Mouse (Mus musculus) midbrain, embryonic 14.5 days (tissue): ENCODE measurements around the gene Cd101. TPM values are rescaled to one million over a fixed set of nuclear protein-coding genes. Genes with fewer than 3 reads are reported as not detected.

Experiments
- ATAC-seq: fragments of 200-750 bp; cut with Nextera tagmentation; 2 replicates; pipeline ENCODE4 v1.8.0; 2017; ENCODE audit warnings: moderate number of reproducible peaks, moderate library complexity; ENCODE audit not compliant: low FRiP score, low TSS enrichment
- DNase-seq: peaks from one replicate; pipeline ENCODE4 v3.0.0-alpha.2; 2015
- H3K27ac ChIP-seq: fragments of 300-500 bp; sonication (generic); replicated peaks from 2 replicates; pipeline ENCODE4 v1.5.1; 2014; ENCODE audit warnings: mild to moderate bottlenecking, low read depth, low read length, moderate library complexity
- H3K27me3 ChIP-seq: fragments of 300-500 bp; sonication (generic); 2 replicates; pipeline ENCODE4 v1.6.1; 2014; ENCODE audit warnings: low read length, control low read depth, mixed read lengths; ENCODE audit not compliant: control insufficient read depth, insufficient read depth
- H3K36me3 ChIP-seq: fragments of 300-500 bp; sonication (generic); 2 replicates; pipeline ENCODE4 v1.6.1; 2014; ENCODE audit warnings: low read length, control low read depth; ENCODE audit not compliant: control insufficient read depth, insufficient read depth
- H3K4me1 ChIP-seq: fragments of 300-500 bp; sonication (generic); 2 replicates; pipeline ENCODE4 v1.6.1; 2014; ENCODE audit warnings: mild to moderate bottlenecking, antibody characterized with exemption, low read length, control low read depth; ENCODE audit not compliant: control insufficient read depth, insufficient read depth
- H3K4me2 ChIP-seq: fragments of 300-500 bp; sonication (generic); 2 replicates; pipeline ENCODE4 v1.6.1; 2014; ENCODE audit warnings: mild to moderate bottlenecking, low read length, moderate library complexity
- H3K4me3 ChIP-seq: fragments of 300-500 bp; sonication (generic); replicated peaks from 2 replicates; pipeline ENCODE4 v1.5.1; 2014; ENCODE audit warnings: low read depth, low read length
- H3K9ac ChIP-seq: fragments of 300-500 bp; sonication (generic); replicated peaks from 2 replicates; pipeline ENCODE4 v1.6.1; 2014; ENCODE audit warnings: mild to moderate bottlenecking, low read length, moderate library complexity
- H3K9me3 ChIP-seq: fragments of 300-500 bp; sonication (generic); 2 replicates; pipeline ENCODE4 v1.6.1; 2016; ENCODE audit warnings: low read length, control low read depth, mixed read lengths; ENCODE audit not compliant: control insufficient read depth
- WGBS: fragments of 180-500 bp; shearing (Covaris S2); extraction: QIAGEN DNeasy Blood & Tissue Kit; methylation state at CpG from one replicate; pipeline ENCODE4 v1.1.7; 2014; 5-methylcytosine and 5-hydroxymethylcytosine counted together
- polyA plus RNA-seq: library from polyadenylated mRNA; unstranded; fragments of >200 nt; fragmentation: Nextera tagmentation; extraction: Ambion mirVana; gene quantifications from 2 replicates; pipeline ENCODE4 v1.2.1, GENCODE M21; 2014

Gene Cd101
- not detected in 2 replicates for polyA plus RNA-seq

DNA sequence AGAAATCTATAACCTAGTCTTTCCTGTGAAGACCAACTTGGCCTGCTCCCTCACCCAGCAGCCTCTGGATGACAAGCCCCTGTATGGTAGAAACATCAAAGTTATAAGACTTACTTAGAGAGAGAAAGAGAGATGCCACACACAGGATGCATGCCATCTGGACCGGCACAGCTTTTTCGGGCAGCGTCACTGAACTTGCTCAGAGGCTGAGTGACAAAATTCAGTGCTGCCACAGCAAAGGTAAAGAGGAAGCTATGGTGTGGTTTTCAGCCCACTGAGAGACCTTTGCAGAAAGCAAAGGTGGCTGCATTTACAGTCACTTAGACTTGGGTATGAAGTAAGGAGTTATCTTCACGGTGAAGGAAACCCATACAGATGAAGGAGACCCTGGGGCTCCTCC is at the start of gene Cd101:
Gene Cd101 (minus strand): TSS at position 218 of the 400 bp plus-strand sequence.
- no peak within 1 kb of the TSS for H3K4me2 ChIP-seq
- ATAC-seq (no peak), DNase-seq (no peak)
- no peak within 1 kb of the TSS for H3K27ac ChIP-seq
- H3K36me3 ChIP-seq = no peaks in the 10 kb centered on the region
- H3K9ac ChIP-seq = no peak within 1 kb of the TSS
- no peaks in the 10 kb centered on the region for H3K4me1 ChIP-seq
- no peaks in the 10 kb centered on the region for H3K27me3 ChIP-seq
- H3K4me3 ChIP-seq = no peak within 1 kb of the TSS
- 96% methylated on average over 4 of the region's 4 CpGs for WGBS
- no peaks in the 10 kb centered on the region for H3K9me3 ChIP-seq

DNA sequence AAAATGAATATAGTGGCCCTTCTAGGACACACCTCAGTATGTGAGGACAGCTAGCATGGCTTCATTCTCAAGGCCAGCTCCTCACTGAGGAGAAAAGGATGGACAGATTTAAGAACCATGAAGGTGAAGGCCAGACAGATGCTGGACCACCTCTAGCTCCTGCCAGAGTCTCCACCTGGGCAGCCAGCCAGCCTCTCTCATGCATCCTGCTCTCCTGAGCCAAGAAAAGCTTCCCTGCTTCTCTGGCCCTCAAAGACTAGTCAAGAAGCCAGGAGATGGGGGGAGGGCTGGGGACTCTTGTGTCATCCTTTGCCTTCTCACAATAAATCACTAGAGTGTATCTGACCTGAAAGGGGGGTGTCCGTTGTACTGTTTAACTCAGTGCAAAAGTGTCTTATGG is 49.0 kb upstream of the Cd101 start:
- Histone ChIP-seq H3K27ac (no peak overlapping the region), H3K27me3 (no peaks in the 10 kb centered on the region), H3K36me3 (peaks cover 13% of the 10 kb centered on the region; the same call in 1 of the 2 replicates), H3K4me2 (no peak overlapping the region), H3K4me3 (no peak overlapping the region), H3K4me1 (no peaks in the 10 kb centered on the region), H3K9me3 (no peaks in the 10 kb centered on the region), H3K9ac (no peak overlapping the region)
- no peak for DNase-seq
- WGBS = 93% methylated on average over 1 of the region's 1 CpGs
- no peak for ATAC-seq

DNA sequence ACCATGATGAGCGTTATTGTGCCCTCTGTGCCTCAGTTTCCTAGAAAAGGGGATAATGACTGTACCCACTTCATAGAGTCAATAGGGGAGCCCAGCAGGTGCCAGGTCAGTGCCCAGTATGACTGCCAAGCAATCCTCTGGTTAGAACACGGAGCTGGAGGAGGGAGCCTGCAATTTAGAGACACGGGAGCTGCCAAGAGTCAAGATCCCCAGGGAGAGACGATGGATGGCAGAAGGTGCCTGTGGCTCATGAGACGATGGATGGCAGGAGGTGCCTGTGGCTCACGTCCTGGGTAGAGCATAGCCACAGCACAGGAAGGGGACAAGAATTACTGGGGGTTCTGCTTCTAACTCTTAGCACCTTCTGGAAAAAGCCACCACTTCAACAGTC is 48.3 kb upstream of the Cd101 start:
- ATAC-seq = no peak
- H3K4me3 ChIP-seq = no peak overlapping the region
- WGBS = 88% methylated on average over 6 of the region's 6 CpGs

DNA sequence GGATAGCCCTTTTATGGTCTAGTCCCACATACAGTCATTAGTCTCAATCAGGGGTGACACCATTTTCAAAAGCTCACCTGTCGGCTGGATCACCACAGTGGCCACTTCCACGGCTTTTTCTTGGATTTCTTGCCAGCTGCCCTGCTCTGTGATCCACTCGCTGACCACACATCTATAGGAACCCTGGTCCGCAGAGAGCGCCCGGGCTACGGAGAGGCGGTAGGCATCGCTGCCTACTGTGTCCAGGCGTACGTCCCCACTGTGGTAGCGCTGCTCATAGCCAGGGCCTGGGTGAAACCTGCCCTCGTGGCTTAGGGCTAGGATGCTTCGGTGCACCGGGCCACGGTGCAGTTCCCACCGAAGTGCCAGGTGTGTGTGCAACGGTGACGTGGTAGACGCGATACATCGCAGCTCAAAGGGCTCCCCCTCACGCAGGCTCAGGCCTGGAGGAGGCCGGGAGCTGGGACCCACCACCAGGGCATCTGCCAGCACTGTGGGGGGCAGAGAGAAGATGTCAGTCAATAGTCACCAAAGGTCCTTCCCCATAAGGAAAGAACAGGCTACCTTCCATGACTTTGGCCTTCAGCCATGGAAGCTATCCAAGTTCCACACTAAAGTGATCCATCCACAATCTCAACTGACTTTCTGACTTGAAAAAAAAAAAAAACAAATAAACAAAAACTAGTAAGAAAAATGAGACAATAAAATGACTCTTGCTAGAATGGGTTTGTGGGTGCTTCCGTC is 47.8 kb upstream of the Cd101 start:
- DNase-seq (no peak), ATAC-seq (no peak)
- peaks cover 13% of the 10 kb centered on the region for H3K36me3 ChIP-seq
- WGBS = 94% methylated on average over 25 of the region's 25 CpGs
- no peak overlapping the region for H3K9ac ChIP-seq
- no peaks in the 10 kb centered on the region for H3K27me3 ChIP-seq
- no peak overlapping the region for H3K4me3 ChIP-seq
- no peak overlapping the region for H3K4me2 ChIP-seq
- peaks cover 8% of the 10 kb centered on the region for H3K4me1 ChIP-seq
- no peaks in the 10 kb centered on the region for H3K9me3 ChIP-seq
- H3K27ac ChIP-seq = no peak overlapping the region

More for the DNA sequence above, 48.3 kb upstream of the Cd101 start:
- Histone ChIP-seq H3K9ac (no peak overlapping the region), H3K9me3 (no peaks in the 10 kb centered on the region), H3K4me2 (no peak overlapping the region), H3K36me3 (peaks cover 13% of the 10 kb centered on the region), H3K27me3 (no peaks in the 10 kb centered on the region), H3K4me1 (peaks cover 3% of the 10 kb centered on the region; the same call in 1 of the 2 replicates), H3K27ac (no peak overlapping the region)
- no peak for DNase-seq

DNA sequence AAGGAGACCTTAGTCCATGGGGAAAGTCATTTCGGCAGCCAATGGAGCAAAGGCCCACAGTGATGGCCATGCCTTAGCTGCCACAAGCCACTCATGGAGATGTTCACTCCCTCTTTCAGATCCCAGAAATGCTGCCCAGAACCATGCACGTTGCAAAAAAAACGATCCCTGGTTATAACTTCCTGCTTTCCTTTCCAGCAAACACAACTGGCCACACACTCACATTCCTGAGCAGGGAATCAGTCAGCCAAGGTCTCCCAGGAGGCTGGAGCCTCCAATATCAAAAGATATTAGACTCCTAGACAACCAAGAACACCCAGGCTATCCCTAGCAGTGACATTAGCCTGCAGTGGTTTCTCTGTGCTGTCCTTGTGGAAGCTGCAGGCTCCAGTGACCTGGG is 46.5 kb upstream of the Cd101 start:
- no peak overlapping the region for H3K4me2 ChIP-seq
- peaks cover 13% of the 10 kb centered on the region for H3K36me3 ChIP-seq
- no peak overlapping the region for H3K4me3 ChIP-seq
- peaks cover 21% of the 10 kb centered on the region for H3K4me1 ChIP-seq
- no peak for ATAC-seq
- no peak overlapping the region for H3K9ac ChIP-seq
- 84% methylated on average over 3 of the region's 3 CpGs for WGBS
- H3K9me3 ChIP-seq = no peaks in the 10 kb centered on the region
- no peak for DNase-seq
- H3K27me3 ChIP-seq = no peaks in the 10 kb centered on the region
- no peak overlapping the region for H3K27ac ChIP-seq

DNA sequence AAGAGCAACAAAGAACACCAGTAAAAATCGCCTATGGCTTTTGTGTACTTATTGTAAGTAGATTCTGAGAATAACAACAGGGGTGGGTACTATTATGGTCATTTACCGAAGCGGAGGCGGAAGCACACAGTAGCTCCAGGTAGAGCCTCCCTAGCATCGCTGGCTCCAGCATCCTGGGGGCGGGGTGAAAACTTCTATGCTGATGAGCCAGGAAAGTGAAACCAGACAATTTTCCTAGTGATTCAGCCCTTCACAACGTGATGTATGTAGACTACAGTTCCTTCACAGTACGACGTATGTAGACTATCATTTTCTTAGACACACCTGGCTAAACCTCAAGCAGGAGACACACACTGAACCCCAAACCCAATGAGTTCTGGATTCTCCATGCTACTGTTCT is 44.0 kb upstream of the Cd101 start:
- whole genome bisulfite sequencing = 87% methylated on average over 9 of the region's 9 CpGs
- ATAC-seq = no peak
- H3K9ac ChIP-seq = no peak overlapping the region

DNA sequence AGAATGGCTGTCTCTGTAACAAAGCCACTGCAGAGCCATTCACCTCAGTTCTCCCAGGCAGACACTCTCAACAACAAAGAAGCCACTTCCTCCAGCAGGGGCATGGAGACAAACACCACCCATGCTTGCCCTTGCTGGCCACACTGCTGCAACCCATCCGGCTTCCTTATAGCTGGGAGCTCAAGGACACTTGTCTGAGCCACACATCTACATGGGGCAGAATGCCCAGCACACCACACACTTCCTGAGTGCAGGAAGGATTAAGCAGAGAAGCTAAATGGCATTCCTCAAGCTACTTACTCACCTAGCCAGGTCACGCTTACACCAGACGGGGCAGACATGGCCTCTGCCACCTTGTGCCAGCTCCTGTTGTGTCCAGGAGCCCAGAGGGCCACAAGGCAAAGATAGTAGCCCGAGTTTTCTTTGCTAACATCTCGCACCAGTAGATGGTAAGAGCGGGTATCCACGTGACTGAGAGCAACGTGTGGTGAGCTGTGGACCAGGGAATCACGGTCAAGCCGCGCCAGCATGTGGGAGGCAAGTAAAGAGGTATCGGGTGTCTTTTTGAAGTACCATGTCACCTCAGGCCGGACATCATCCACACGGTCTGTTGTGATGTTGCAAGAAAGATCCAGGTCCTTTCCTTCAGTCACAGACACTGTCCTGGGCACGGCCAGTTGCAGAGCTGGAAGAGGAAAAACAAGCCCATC is 43.3 kb upstream of the Cd101 start:
- H3K9ac ChIP-seq = no peak overlapping the region
- H3K36me3 ChIP-seq = peaks cover 11% of the 10 kb centered on the region
- no peak for DNase-seq
- no peaks in the 10 kb centered on the region for H3K27me3 ChIP-seq
- H3K4me2 ChIP-seq = no peak overlapping the region
- H3K4me3 ChIP-seq = no peak overlapping the region
- peaks cover 51% of the 10 kb centered on the region for H3K4me1 ChIP-seq
- no peak for ATAC-seq
- H3K9me3 ChIP-seq = no peaks in the 10 kb centered on the region
- WGBS = 90% methylated on average over 15 of the region's 15 CpGs
- peak overlapping the region; percentile 85; the same call in 1 of the 2 replicates for H3K27ac ChIP-seq

More for the DNA sequence above, 44.0 kb upstream of the Cd101 start:
- H3K4me2 ChIP-seq = no peak overlapping the region
- peaks cover 43% of the 10 kb centered on the region for H3K4me1 ChIP-seq
- H3K4me3 ChIP-seq = no peak overlapping the region
- no peaks in the 10 kb centered on the region for H3K27me3 ChIP-seq
- no peak for DNase-seq
- peaks cover 13% of the 10 kb centered on the region for H3K36me3 ChIP-seq
- H3K9me3 ChIP-seq = no peaks in the 10 kb centered on the region
- no peak overlapping the region for H3K27ac ChIP-seq

DNA sequence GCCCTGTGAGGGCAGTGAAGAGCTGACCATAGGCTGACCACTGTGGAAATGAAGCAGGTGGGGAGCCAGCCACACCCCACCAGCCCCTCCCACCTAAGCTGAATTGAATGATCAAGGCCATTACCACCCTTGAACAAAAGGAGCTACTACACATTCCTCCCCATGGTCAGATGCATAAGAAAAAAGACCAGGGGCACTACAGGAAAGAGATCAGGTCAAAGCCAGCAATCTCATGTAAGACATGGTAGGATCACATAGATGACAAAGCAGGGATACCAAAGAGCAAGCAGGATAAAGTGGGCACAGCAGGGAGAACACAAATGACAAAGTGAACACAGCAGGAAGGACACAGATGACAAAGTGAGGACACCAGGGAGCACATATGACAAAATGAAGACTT is 42.2 kb upstream of the Cd101 start:
- no peak overlapping the region for H3K4me2 ChIP-seq
- H3K27ac ChIP-seq = peak overlapping the region; percentile 85
- peaks cover 4% of the 10 kb centered on the region for H3K36me3 ChIP-seq
- H3K4me1 ChIP-seq = peaks cover 53% of the 10 kb centered on the region
- H3K9me3 ChIP-seq = no peaks in the 10 kb centered on the region
- H3K9ac ChIP-seq = no peak overlapping the region
- no peak for DNase-seq
- ATAC-seq = no peak
- no peak overlapping the region for H3K4me3 ChIP-seq
- no peaks in the 10 kb centered on the region for H3K27me3 ChIP-seq
